Mouse (Mus musculus) MN1 (cell line): Measurements from ENCODE around the gene Tcp11l2.
A peak's percentile ranks its signal among the peaks of the same experiment; 100 is the strongest.

ENCODE experiments used
- DNase-seq: peaks from one replicate; pipeline ENCODE4 v3.0.0-alpha.2; 2016; ENCODE audit warnings: low spot score

Tcp11l2 gene

GRCm38 (mm10) chr10:84600136-84600535 lies 23.7 kb downstream of the Tcp11l2 start:
- no peak for DNase-seq

- no peak for DNase-seq
These were observed 27.9 kb downstream of the Tcp11l2 start for GRCm38 (mm10) chr10:84604335-84604734.

- DNase-seq, result no peak
These were observed 31.9 kb downstream of the Tcp11l2 start for GRCm38 (mm10) chr10:84608361-84608760.

- DNase-seq, result no peak
These were observed 33.9 kb downstream of the Tcp11l2 start for GRCm38 (mm10) chr10:84610324-84610723.

GRCm38 (mm10) chr10:84610783-84611182 lies 34.4 kb downstream of the Tcp11l2 start:
- no peak for DNase-seq

- no peak for DNase-seq
These were observed 35.2 kb downstream of the Tcp11l2 start for GRCm38 (mm10) chr10:84611664-84612063.

GRCm38 (mm10) chr10:84612281-84612680 lies 35.9 kb downstream of the Tcp11l2 start:
- DNase-seq, result no peak

GRCm38 (mm10) chr10:84613366-84613765 lies 36.9 kb downstream of the Tcp11l2 start:
- no peak for DNase-seq

GRCm38 (mm10) chr10:84615076-84615475 lies 38.6 kb downstream of the Tcp11l2 start:
- DNase-seq, result no peak

GRCm38 (mm10) chr10:84621826-84622790 lies 45.7 kb downstream of the Tcp11l2 start, which contains the start of gene Polr3b:
Gene Polr3b (plus strand): TSS chr10:84622292.
- peak; percentile 96 for DNase-seq

- DNase-seq, result peak; percentile 17
These were observed 54.8 kb downstream of the Tcp11l2 start for GRCm38 (mm10) chr10:84631182-84631581.

- no peak for DNase-seq
These were observed 55.6 kb downstream of the Tcp11l2 start for GRCm38 (mm10) chr10:84632005-84632404.

GRCm38 (mm10) chr10:84636656-84637055 lies 60.2 kb downstream of the Tcp11l2 start:
- no peak for DNase-seq

- DNase-seq, result no peak
These were observed 62.0 kb downstream of the Tcp11l2 start for GRCm38 (mm10) chr10:84638382-84638781.

GRCm38 (mm10) chr10:84639525-84640287 lies 63.3 kb downstream of the Tcp11l2 start:
- no peak for DNase-seq

GRCm38 (mm10) chr10:84640861-84641260 lies 64.4 kb downstream of the Tcp11l2 start:
- DNase-seq, result no peak

- no peak for DNase-seq
These were observed 65.2 kb downstream of the Tcp11l2 start for GRCm38 (mm10) chr10:84641576-84641975.

GRCm38 (mm10) chr10:84645940-84646339 lies 69.5 kb downstream of the Tcp11l2 start:
- DNase-seq, result no peak

GRCm38 (mm10) chr10:84646506-84647102 lies 70.2 kb downstream of the Tcp11l2 start:
- no peak for DNase-seq

GRCm38 (mm10) chr10:84647264-84647663 lies 70.8 kb downstream of the Tcp11l2 start:
- DNase-seq, result no peak

- no peak for DNase-seq
These were observed 72.5 kb downstream of the Tcp11l2 start for GRCm38 (mm10) chr10:84648911-84649310.

- no peak for DNase-seq
These were observed 77.6 kb downstream of the Tcp11l2 start for GRCm38 (mm10) chr10:84654029-84654428.
